Mouse (Mus musculus) Patski (cell line): ENCODE measurements around the gene Cage1. TPM values are rescaled to one million over a fixed set of nuclear protein-coding genes. Genes with fewer than 3 reads are reported as not detected.

Experiments used
- ATAC-seq: fragments of 100-300 bp; one replicate; pipeline ENCODE4 v1.8.0; 2021
- CTCF ChIA-PET: fragments of 350-600 bp; sonication (Branson Sonifier 250); formaldehyde crosslinking; loops from one replicate; lab custom pipeline; 2022; ENCODE audit warnings: inconsistent platforms; lab: Charles Lee
- POLR2A ChIA-PET: fragments of 350-600 bp; sonication (Branson Sonifier 250); formaldehyde crosslinking; loops from one replicate; lab custom pipeline; 2022; ENCODE audit warnings: antibody characterized with exemption, inconsistent platforms; lab: Charles Lee
- DNase-seq: peaks from one replicate; pipeline ENCODE4 v3.0.0-alpha.2; 2011; ENCODE audit warnings: low read depth, low spot score
- H3K27me3 ChIP-seq: fragments of 371-371 bp; one replicate; pipeline ENCODE4 v1.5.1; 2021
- CTCF ChIP-seq: fragments of 100-300 bp; IDR thresholded peaks from one replicate; pipeline ENCODE4 v1.5.1; 2021
- in situ Hi-C: fragments of 300-500 bp; cut with MboI; formaldehyde crosslinking; loops from 3 replicates; pipeline ENCODE4 v1.11.1; 2018; ENCODE audit warnings: low pct_unique_long_range_greater_than_20kb, mixed read lengths
- polyA plus RNA-seq: library from polyadenylated mRNA; unstranded; gene quantifications from one replicate; pipeline ENCODE4 v1.2.3, GENCODE M21; 2021

Gene Cage1
- polyA plus RNA-seq, 1 experiment from 2014 or later = 3.0 TPM

DNA sequence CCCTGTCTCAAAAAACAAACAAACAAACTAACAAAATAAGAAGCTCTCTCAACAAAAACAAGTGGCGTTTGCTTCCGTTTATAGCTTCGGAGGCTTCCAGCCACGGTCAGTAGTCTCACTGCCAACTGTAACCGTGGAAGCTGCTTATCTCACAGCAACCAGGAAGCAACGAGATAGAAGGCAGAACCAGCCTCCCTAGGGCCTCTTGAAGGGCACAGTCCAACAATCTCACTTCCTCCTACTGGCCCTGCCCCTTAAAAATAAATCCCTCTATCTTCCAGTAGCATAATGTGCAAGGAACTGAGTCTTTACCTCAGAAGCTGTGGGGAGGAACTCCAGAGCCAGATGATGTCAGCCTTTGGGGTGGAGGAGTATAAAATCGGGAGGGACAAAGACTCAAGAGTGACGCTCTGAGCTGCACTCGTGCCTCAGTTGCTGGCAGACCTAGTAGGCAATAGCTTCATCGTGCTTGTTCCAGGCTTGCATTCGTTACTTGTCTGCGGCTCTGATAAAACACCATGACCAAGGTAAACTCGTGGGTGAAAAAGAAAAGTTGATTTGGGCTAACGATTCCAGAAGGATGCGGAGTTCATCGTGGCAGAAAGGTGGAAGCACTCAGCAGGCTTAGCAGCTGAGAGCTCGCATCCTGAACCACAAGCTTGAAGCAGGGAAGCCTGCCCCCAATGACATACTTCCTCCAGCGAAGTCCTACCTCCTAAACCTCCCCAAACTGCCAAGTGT lies 78.2 kb downstream of the Cage1 start:
- in situ Hi-C loops = no loop called here
- no peaks in the 10 kb centered on the region for H3K27me3 ChIP-seq
- ChIA-PET POLR2A (no interaction called here), CTCF (no interaction called here)
- DNase-seq (no peak), ATAC-seq (no peak)
- TF ChIP-seq CTCF = no peak

Other genes with a start within 250 kb of the Cage1 start
- gene Ssr1, start 42.9 kb downstream of the Cage1 start, polyA plus RNA-seq = 95.7 TPM
- gene Riok1, start 74 bp downstream of the Cage1 start, polyA plus RNA-seq = 24.5 TPM
- 0.35 TPM for gene Dsp, start 114.2 kb upstream of the Cage1 start, polyA plus RNA-seq
- gene Snrnp48, start 167.9 kb upstream of the Cage1 start, polyA plus RNA-seq = 38.3 TPM